Mouse (Mus musculus): ENCODE data around the gene Pm20d2.

Gene Pm20d2

GRCm38 (mm10) chr4:33189735-33190036, at the start of gene Pm20d2:
Gene Pm20d2, minus strand, starts transcription at chr4:33189737.
- WGBS: 17% methylated on average over 6 of the region's 6 CpGs

DNA sequence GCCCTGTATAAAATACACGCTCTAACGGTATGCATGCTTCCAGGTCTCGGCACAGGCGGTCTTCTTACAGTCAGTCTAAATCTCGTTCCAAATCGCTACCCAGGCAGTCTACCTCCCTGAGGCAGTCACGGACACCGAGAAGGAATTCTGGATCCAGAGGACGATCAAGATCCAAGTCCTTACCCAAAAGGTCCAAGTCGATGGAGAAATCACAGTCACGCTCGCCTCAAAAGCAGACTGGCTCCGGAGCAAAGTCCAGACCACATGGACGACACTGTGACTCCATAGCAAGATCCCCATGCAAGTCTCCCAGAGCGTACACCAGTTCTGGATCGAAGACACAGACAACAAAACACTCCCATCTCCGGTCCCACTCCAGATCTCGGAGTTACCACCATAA, 41.3 kb upstream of the Pm20d2 start:
- 92% methylated on average over 18 of the region's 18 CpGs for WGBS

GRCm38 (mm10) chr4:33229639-33230038, 40.1 kb upstream of the Pm20d2 start:
- WGBS: 90% methylated on average over 4 of the region's 4 CpGs

- WGBS: 91% methylated on average over 7 of the region's 7 CpGs
Observed at GRCm38 (mm10) chr4:33227164-33227563, 37.6 kb upstream of the Pm20d2 start.

DNA sequence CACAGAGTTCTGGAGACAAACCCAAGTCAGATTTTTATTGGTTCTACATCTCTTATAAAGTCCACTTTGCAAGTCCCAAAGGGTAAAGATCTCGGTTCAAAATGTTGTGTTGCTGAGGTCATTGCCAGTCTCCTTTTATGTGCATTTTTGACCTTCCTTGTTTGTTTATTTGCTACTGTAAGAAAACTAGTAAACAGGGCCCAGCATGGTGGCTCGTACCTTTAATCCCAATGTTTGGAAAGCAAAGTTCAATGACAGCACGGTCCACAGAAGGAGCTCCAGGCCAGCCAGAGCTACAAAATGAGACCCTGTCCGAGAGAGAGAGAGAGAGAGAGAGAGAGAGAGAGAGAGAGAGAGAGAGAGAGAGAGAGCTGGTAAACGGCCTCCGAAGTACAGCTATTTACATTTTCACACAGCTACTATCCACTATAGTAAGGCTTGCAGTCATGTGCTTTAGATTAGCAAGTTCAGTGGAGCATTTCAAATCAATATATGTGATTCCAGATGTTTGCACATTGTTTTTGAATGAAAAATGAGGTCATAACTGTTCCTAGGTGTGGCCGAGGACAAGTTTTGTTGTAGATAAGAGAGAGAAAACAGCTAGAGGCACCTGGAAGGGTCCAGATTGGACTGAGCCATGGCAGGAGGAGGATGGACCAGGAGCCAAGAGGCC, 34.6 kb upstream of the Pm20d2 start:
- 78% methylated on average over 7 of the region's 7 CpGs for WGBS

DNA sequence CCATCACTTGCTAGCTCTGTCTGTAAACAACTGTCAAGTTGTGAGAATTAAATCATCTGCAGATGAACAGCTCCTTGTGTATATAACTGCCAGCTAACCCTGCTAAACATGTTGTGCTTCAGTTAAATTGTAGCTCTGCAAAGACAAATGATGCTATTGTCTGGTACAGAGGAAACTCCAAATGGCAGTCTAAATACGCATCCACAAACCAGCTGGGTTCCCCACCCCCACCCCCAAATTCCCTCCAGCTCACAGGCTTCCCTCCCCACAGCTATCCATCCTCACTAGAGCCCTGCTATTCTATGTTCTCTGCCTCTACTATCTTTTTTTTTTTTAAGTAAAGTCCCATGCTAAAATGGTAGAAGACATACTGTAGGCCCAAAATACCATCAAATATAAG, 32.3 kb upstream of the Pm20d2 start:
- WGBS: 22% methylated on average over 1 of the region's 1 CpGs

DNA sequence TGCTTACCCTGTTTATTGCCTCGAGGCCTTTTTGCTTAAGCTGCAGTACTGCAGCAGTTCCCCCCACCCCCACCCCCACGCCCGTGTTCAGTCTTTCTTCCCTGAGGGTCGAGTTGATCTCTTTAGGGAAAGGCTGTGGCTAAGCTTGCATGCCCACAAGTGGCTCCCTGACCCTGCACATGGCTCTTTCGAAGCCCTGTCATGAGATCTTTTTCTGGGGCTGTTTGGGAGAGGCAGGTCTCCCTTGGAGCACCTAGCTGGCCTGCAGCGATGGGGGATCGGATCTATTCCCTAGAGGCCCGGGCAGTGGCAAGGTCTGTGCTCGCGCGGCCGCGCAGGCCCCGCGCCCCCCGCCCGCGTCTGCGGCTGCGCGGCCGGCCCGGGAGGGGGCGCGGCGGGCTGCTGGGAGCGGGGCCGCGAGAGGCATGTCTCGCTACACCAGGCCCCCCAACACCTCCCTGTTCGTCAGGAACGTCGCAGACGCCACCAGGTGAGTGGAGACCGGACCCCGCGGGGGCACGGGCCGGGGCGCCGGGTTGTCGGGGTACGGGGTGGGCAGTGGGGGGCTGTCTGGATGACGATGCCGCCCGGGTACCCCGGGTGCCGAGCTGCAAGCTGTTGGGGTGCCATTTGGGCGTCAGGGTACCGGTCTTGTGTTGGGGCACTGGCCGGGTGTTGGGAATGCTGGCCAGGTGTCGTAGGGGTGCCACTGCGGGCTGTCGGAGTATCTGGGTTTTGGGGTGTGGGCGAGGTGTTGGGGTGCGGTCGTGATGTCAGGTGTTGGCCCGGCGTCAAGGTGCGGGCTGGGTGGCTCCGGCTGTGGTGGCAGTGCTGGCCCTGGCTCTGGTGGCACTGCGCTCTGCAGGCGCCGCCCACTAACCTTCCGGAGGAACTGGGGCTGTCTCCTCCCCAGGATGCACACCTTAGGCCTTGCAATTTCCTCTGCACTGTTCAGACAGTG, 19.6 kb upstream of the Pm20d2 start, which contains the start of gene Srsf12:
Srsf12 (plus strand) TSS at position 111 of the 961 bp plus-strand sequence.
- 2% methylated on average over 65 of the region's 65 CpGs for WGBS

DNA sequence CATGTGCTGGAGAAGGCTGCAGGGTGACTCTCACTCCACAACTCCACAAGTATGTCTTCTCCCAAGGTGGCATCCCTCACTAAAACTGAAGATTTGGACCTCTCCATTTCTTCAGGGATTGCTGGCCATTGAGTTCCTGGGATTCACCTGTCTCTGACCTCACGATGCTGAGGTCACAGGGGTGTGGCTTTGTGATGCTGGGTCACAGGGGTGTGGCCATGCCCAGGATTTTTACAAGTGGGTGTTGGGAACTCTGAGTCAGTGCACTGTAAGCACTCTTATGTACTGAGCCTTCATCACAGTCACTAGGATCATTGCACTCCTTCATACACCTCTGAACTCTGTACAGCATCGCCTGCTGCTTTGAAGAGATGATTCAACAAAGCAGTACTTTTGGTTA, 18.0 kb upstream of the Pm20d2 start:
- 75% methylated on average over 2 of the region's 2 CpGs for WGBS

DNA sequence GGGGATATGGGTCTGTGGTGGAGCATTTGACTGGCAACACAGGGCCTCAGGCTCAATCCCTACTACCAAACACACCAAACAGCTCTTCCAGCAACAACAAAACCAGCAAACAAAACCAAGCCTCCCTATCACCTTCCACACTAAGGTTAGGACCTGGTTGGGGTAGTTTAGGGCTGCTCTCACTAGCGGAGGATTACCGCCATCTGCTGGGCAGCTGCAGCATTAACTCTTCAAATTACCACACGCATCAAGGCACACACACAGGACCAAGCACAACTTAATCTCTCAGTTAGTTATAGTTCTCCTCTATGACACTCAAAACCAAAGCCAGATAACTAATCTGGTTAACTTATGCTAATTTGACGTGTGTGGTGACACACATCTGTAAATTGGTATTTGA, 15.1 kb upstream of the Pm20d2 start:
- WGBS: 19% methylated on average over 4 of the region's 4 CpGs

- 23% methylated on average over 2 of the region's 2 CpGs for WGBS
Observed at GRCm38 (mm10) chr4:33198117-33198516, 8.6 kb upstream of the Pm20d2 start.

GRCm38 (mm10) chr4:33188781-33189734, 479 bp downstream of the Pm20d2 start:
- WGBS: under 1% methylated on average over 123 of the region's 123 CpGs

GRCm38 (mm10) chr4:33188164-33188563, 1.4 kb downstream of the Pm20d2 start:
- WGBS: 24% methylated on average over 9 of the region's 9 CpGs

GRCm38 (mm10) chr4:33183477-33183876, 6.1 kb downstream of the Pm20d2 start:
- WGBS: 58% methylated on average over 5 of the region's 5 CpGs

DNA sequence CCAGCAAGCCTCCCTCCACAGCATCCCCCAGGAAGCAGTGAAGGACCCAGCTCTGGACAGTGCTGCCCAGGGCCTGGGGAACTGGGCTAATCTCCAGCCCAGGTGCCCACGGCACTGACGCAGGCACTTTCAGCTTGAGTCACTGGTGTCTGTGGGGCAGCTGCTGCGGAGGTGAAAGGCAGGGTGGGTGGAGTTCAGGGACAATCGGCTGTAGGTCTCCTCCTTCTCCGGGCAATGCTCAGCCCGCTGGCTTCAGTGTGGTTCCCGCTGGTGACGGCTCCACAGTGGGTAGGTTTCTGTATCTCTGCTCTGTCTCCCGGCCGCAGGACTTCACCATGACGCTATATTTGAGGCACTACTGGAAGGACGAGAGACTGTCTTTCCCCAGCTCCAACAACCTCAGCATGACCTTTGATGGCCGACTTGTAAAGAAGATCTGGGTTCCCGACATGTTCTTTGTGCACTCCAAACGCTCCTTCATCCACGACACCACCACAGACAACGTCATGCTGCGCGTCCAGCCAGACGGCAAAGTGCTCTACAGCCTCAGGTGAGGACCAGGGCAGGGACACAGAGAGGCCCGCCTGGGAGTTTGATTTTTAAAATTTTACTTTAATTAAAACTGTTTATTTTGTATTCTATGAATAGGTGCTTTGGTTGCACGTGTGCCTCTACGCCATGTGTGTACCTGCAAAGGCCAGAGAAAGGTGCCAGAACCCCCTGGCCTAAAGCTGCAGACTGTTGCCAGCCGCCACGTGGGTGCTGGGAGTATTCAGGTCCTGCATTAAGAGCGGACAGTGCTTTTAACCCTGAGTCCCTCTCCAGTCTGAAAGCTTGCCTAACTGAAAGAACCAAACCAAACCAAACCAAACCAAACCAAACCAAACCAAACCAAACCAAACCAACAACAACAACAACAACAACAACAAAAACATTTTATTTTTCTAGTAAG, 37.2 kb downstream of the Pm20d2 start:
- 89% methylated on average over 26 of the region's 26 CpGs for WGBS

DNA sequence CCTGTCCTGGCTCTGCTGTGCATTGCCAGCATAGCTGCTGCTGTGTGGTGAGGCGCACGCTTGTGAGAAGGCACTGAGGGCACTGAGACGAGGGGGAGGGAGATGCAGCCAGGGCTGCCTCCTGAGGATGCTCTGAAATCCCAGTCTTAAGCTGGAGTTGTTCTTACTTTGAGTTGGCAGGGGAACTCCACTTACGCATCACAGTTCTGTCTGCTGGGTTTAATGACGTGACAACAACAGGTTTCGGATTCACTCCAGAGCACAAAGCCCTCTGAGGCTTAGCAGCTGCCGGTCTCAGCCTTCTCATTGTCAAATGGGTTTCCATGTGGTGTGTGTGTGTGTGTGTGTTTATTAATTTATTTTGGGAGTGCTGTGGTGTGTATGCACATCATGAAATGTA, 40.4 kb downstream of the Pm20d2 start:
- WGBS: 74% methylated on average over 7 of the region's 7 CpGs

GRCm38 (mm10) chr4:33147825-33148224, 41.7 kb downstream of the Pm20d2 start:
- 9% methylated on average over 2 of the region's 2 CpGs for WGBS

DNA sequence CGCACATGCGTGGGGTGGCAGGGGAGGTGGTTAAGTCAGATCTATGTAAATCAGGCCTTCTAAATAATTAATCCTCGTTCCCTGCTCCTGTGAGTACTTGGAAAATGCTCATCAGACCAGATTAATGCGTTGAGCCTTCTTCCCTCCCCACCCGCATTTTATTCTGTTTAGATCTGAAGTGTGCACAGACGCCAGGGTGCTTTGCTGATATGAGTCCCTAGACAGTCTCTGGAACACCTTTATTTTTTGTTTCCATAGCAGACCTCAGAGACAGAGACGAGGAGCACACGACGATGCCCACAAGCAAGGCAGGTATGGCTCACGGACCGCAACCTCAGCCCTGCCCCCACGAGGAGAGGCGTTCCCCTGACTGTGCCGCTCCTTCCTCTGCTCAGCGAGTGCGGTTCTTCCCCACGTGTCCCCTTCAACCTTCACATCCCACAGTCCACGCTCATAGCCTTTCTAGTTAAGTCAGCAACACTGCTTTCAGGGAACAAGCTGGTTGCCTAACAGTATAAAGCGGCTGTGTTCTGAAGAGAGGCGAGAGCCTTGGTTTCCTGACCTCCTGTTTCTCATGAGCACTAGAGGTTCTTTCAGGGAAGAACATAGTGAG, 42.8 kb downstream of the Pm20d2 start:
- 39% methylated on average over 20 of the region's 20 CpGs for WGBS

- 77% methylated on average over 11 of the region's 11 CpGs for WGBS
Observed at GRCm38 (mm10) chr4:33132221-33132620, 57.3 kb downstream of the Pm20d2 start, which contains the start of gene Gabrr1. Gene Gabrr1, plus strand, starts transcription at chr4:33132521.

DNA sequence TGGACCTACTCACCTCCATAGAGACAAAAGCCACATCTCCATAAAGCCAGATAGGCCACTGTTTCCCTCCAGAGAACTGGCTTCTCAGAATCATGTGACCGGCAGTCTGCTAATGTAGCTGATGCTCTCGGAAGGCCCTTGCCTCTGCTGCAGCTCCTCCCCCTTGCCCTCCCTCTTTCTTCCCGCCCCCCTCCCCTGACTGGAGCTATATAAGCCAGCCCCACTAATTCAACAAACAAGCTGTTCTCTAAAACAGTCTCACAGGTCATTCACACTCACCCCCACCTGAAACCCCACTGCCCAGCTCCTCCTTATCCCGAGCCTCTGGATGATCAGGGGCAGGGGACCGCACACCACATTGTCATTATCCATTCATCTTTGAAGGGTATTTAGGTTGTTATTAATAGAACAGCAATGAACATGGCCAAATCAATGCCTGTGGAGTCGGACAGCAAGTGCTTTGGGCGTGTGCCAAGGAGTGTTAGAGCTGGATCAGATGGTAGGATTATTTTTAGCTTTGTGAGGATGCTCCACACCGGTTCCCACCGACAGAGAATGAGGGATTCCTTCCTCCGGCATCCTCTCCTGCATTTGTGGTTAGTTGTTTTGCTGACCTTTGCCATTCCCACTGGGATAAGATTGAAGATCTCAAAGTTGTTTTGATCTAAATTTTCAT, 64.0 kb downstream of the Pm20d2 start:
- WGBS: 47% methylated on average over 10 of the region's 10 CpGs

DNA sequence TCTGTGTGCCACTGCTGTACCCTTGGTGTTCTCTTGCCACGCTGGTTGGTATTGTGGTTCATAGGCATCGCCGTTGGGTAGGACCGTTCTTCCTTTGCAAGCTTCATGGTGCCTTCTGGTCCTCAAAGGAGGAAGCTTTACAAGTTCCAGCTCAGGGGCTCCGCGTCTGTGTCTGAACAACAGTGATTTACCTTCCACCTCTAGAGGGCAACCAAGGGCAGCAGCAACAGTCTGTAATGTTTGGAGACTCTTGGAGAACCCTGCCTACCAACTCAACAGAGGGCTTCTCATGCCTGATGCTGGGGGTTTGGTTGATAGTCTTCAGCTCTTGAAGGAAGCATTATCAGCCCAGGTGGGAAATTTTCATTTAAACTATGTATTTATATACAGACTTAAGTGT, 65.0 kb downstream of the Pm20d2 start:
- WGBS: 70% methylated on average over 6 of the region's 6 CpGs
